26 mouse cellular contexts compared by ENCODE assay signal in the genomic region with DNA sequence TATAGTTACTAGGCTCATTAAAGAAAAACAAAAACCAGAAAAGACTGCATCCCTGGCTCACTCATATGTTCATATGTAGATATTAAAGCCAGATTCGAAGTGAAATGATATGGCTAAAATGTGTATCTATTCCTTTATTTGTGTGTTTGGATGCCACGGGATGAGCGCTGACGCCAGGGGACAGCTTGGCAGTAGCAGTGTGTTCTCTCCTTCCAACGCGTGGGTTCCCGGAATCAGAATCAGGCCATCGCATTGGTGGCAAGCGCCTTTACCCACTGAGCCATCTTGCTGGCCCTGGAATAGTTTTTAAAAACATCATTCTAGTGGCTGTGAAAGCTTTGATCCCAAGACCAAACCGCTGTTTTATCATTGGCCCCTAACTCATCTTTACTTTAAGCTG. TPM values are rescaled to one million over a fixed set of nuclear protein-coding genes. Genes with fewer than 3 reads are reported as not detected.
A peak's percentile ranks its signal among the peaks of the same experiment; 100 is the strongest.
DNase-seq lines count a peak whose midpoint lies in the region; ATAC-seq and TF ChIP-seq lines count a peak whose summit lies in the region.
"Had no signal": no experiment of that assay in that cellular context is flagged by ENCODE, and none has a peak within 500 bp of the region (broad histone marks: within the 10 kb centered on the region; RNA-seq: fewer than 3 reads in every experiment).

No protein-coding gene starts in this region.

- peak overlapping the region; percentile 92 for H3K27ac ChIP-seq in gastrocnemius, adult 2 months
- H3K27ac ChIP-seq in cerebellum, adult 2 months (ENCODE audit: insufficient read depth, low read length) = 0 out of 2 replicates have a peak overlapping the region, but pooled peaks have one; percentile 66
- no peak overlapping the region for H3K27ac ChIP-seq in midbrain, embryonic 10.5 days (replicated peaks)
- H3K27ac ChIP-seq in midbrain, postnatal 0 days (ENCODE audit: low read depth, low read length) = no peak overlapping the region
- H3K27ac ChIP-seq: embryonic facial prominence, embryonic 12.5 days; hindbrain, embryonic 12.5 days; kidney, postnatal 0 days; liver, embryonic 12.5 days; midbrain, embryonic 13.5 days; stomach, embryonic 15.5 days had no signal

- no peak for ATAC-seq in inflammation-experienced regulatory T-cells, adult 6 months
- no peak for ATAC-seq in midbrain, postnatal 0 days (ENCODE audit: low FRiP score)
- ATAC-seq: forebrain, embryonic 14.5 days; hindbrain, postnatal 0 days; intestine, embryonic 16.5 days; liver, embryonic 12.5 days; liver, postnatal 0 days; midbrain, embryonic 13.5 days had no signal

- TF ChIP-seq POLR2A in cerebellum, adult 2 months (IDR thresholded peaks at IDR 0.05; ENCODE audit: borderline replicate concordance, insufficient read depth, low read length) = no peak

- no peak overlapping the region for H3K4me3 ChIP-seq in gastrocnemius, adult 2 months
- no peak overlapping the region for H3K4me3 ChIP-seq in cerebellum, adult 2 months (replicated peaks; ENCODE audit: insufficient read depth, low read depth, low read length)
- no peak overlapping the region for H3K4me3 ChIP-seq in midbrain, embryonic 10.5 days
- H3K4me3 ChIP-seq in midbrain, postnatal 0 days (ENCODE audit: low read depth, low read length) = no peak overlapping the region
- H3K4me3 ChIP-seq: embryonic facial prominence, embryonic 12.5 days; hindbrain, embryonic 12.5 days; liver, embryonic 12.5 days; midbrain, embryonic 13.5 days; stomach, embryonic 15.5 days had no signal

- H3K4me1 ChIP-seq in cerebellum, adult 2 months (ENCODE audit: control insufficient read depth, insufficient read depth, low read length) = peaks cover 12% of the 10 kb centered on the region; the same call in 1 of the 2 replicates
- H3K4me1 ChIP-seq in midbrain, embryonic 10.5 days = peaks cover 49% of the 10 kb centered on the region
- no peaks in the 10 kb centered on the region for H3K4me1 ChIP-seq in midbrain, postnatal 0 days (ENCODE audit: insufficient read depth, low read length)

- DNase-seq in gastrocnemius, adult 2 months = peak; percentile 80
- no peak for DNase-seq in gastrocnemius, postnatal 10 days
- DNase-seq in brain, adult 2 months (ENCODE audit: low read depth, low spot score) = peak; percentile 52
- peak; percentile 49 to 67 for DNase-seq in cerebellum, adult 2 months
- peak; percentile 60 to 67 for DNase-seq in cerebellum, postnatal 25 days
- DNase-seq in midbrain, embryonic 10.5 days (ENCODE audit: low spot score) = no peak
- no peak for DNase-seq in midbrain, postnatal 0 days (ENCODE audit: low spot score)
- DNase-seq: adrenal gland, postnatal 25 days; B cell, adult 2 months; embryo, embryonic 11 days; heart, postnatal 36 days; kidney, adult 8-10 months; kidney, postnatal 4 days; liver, postnatal 0 days; lung, postnatal 4 days had no signal

- intact Hi-C loops in gastrocnemius, adult 2 months (cut with DNase I) = loop anchor here (2.0 kb wide), 1 partner anchor 25 kb away; no protein-coding TSS in a partner anchor

- peaks cover 20% of the 10 kb centered on the region for H3K36me3 ChIP-seq in midbrain, embryonic 10.5 days
- H3K36me3 ChIP-seq in midbrain, postnatal 0 days (ENCODE audit: insufficient read depth, low read length) = no peaks in the 10 kb centered on the region
- H3K36me3 ChIP-seq: embryonic facial prominence, embryonic 12.5 days; hindbrain, embryonic 12.5 days; liver, embryonic 12.5 days; midbrain, embryonic 13.5 days; stomach, embryonic 15.5 days had no signal

- H3K4me2 ChIP-seq in midbrain, postnatal 0 days (ENCODE audit: low read depth, low read length, poor library complexity, severe bottlenecking) = no peak overlapping the region
- H3K4me2 ChIP-seq: embryonic facial prominence, embryonic 12.5 days; hindbrain, embryonic 12.5 days; liver, embryonic 12.5 days; midbrain, embryonic 13.5 days; stomach, embryonic 15.5 days had no signal

- H3K27me3 ChIP-seq in cerebellum, adult 2 months (ENCODE audit: control insufficient read depth, insufficient read depth, low read length) = no peaks in the 10 kb centered on the region
- H3K27me3 ChIP-seq in midbrain, embryonic 10.5 days (ENCODE audit: low read depth, poor library complexity, severe bottlenecking) = no peaks in the 10 kb centered on the region
- no peaks in the 10 kb centered on the region for H3K27me3 ChIP-seq in midbrain, postnatal 0 days (ENCODE audit: insufficient read depth, low read length)
- H3K27me3 ChIP-seq: embryonic facial prominence, embryonic 12.5 days; hindbrain, embryonic 12.5 days; megakaryocyte, embryonic 14.5 days; midbrain, embryonic 13.5 days; stomach, embryonic 15.5 days had no signal

- H3K9ac ChIP-seq in midbrain, postnatal 0 days (replicated peaks; ENCODE audit: low read length, poor library complexity, severe bottlenecking) = no peak overlapping the region
- H3K9ac ChIP-seq: embryonic facial prominence, embryonic 12.5 days; hindbrain, embryonic 12.5 days; liver, embryonic 12.5 days; liver, postnatal 0 days; midbrain, embryonic 13.5 days; stomach, embryonic 15.5 days had no signal

- TF ChIP-seq CTCF in gastrocnemius, adult 2 months (IDR thresholded peaks at IDR 0.05) = no peak
- no peak for TF ChIP-seq CTCF in cerebellum, adult 2 months (IDR thresholded peaks at IDR 0.05; ENCODE audit: borderline replicate concordance, insufficient read depth, low read depth, low read length)
- no peak for TF ChIP-seq CTCF in midbrain, postnatal 0 days (IDR thresholded peaks at IDR 0.05)

- H3K9me3 ChIP-seq in midbrain, embryonic 10.5 days (replicated peaks) = no peaks in the 10 kb centered on the region
- H3K9me3 ChIP-seq in midbrain, postnatal 0 days (ENCODE audit: low read length) = no peaks in the 10 kb centered on the region
- H3K9me3 ChIP-seq: embryonic facial prominence, embryonic 12.5 days; hindbrain, embryonic 12.5 days; liver, embryonic 12.5 days; megakaryocyte, embryonic 14.5 days; midbrain, embryonic 13.5 days; stomach, embryonic 15.5 days had no signal

- 22% methylated on average over 10 of the region's 10 CpGs for WGBS in cerebellum, adult 2 months
- WGBS in midbrain, embryonic 10.5 days = 97% methylated on average over 10 of the region's 10 CpGs
- 96% methylated on average over 10 of the region's 10 CpGs for WGBS in midbrain, postnatal 0 days

RNA-seq across cellular contexts. Expression of a gene that starts 32.1 kb away (rescaled TPM):
- 100 to 1,000 TPM; 101 to 127 TPM for total RNA-seq in gastrocnemius, adult 2 months (2021)
- 10 to 100 TPM; 50.5 to 60.6 TPM for total RNA-seq in gastrocnemius, postnatal 10 days (2021)
- polyA plus RNA-seq in cerebellum, adult 2 months (2012; rRNA removed) = 41.6 and 42.0 TPM in 2 replicates
- polyA plus RNA-seq in midbrain, embryonic 10.5 days (2016; fragmentation: Nextera tagmentation; extraction: Ambion mirVana) = 26.4 and 27.2 TPM in 2 replicates
- polyA plus RNA-seq in inflammation-experienced regulatory T-cells, adult 6 months (2017; shearing (Covaris generic)) = 1 to 10 TPM; 2.0 to 6.4 (median 5.2) TPM
- 38.8 and 40.2 TPM in 2 replicates for total RNA-seq in midbrain, postnatal 0 days (2014; rRNA removed)
- polyA plus RNA-seq in midbrain, postnatal 0 days (2015; fragmentation: Nextera tagmentation; extraction: Ambion mirVana) = 32.7 and 37.5 TPM in 2 replicates

Comparison
In these comparisons a context has a peak if more than half of its experiments do, and no peak if none do; other contexts are left out.
1. DNase-seq: peak in gastrocnemius, adult 2 months (single experiment), brain, adult 2 months (single experiment), cerebellum, adult 2 months (2 of 2) and cerebellum, postnatal 25 days (2 of 2); none in gastrocnemius, postnatal 10 days (single experiment), midbrain, embryonic 10.5 days (single experiment) and midbrain, postnatal 0 days (single experiment).
2. H3K27ac ChIP-seq: peak in gastrocnemius, adult 2 months (single experiment) and cerebellum, adult 2 months (single experiment); none in midbrain, embryonic 10.5 days (single experiment) and midbrain, postnatal 0 days (single experiment).